Mouse (Mus musculus): ENCODE results near the gene Fam169a.
"Not testable (repeated sequence)": the region's sequence is repeated elsewhere in the genome, so short reads cannot be mapped to it uniquely, and the experiment has no call there.

The Fam169a gene

DNA sequence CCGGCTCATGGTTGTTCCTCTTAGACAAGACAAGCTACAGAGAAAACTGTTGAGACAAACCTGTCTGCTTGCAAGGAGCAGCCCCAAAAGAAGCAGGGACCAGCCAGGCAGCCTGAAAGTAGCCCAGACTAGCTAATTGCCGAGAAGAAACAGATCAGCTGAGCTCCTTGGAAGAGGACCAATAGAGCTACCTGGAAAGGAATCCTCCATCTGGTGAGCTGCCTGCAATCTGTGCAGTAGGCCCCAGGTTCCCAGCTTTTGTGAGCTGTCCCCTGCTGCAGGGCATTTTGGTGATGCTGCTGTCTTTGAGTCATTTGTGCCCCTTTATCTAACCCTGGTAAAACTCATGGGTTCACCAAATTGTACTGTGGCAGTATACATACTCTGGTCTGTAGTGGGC lies 13.1 kb downstream of the Fam169a start:
- no peak for DNase-seq (ENCODE audit: low spot score in 2 of 2)

DNA sequence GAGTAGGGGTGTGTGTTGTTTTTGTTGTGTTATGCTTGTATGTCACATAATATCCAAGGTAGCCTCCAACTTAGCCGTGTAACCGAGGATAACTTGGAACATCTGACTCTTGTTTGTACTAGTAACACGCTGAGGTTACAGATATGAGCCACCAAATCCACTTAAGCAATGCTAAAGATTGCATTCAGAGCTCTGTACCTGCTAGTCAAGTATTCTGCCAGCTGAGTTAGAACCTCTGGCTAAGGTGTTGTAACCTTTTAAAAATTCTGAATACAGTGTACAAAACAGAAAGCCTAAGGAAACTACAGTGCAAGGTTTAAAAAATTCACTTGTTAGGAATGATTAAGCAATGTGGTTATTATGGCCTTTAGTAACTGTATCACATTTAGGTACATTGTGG lies 13.5 kb downstream of the Fam169a start:
- no peak for DNase-seq (ENCODE audit: low spot score in 2 of 2)

DNA sequence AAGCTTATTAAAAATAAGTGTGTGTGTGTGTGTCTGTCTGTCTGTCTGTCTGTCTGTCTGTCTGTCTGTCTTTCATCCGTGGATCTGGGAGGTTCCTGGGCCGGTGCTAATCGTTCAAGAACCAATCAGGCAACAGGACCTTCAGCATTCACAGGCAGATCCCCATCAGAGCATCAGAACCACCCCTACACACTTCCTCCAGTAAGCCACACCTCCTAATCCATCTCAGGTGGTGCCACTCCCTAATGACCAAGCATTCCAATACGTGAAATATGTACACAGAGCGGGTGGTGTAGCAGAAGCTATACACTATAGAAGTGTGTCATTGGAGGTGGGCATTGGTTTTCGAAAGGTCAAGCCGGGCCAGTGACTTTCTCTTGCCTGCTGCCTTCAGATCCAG lies 15.3 kb downstream of the Fam169a start:
- no peak for DNase-seq (ENCODE audit: low spot score in 2 of 2)

DNA sequence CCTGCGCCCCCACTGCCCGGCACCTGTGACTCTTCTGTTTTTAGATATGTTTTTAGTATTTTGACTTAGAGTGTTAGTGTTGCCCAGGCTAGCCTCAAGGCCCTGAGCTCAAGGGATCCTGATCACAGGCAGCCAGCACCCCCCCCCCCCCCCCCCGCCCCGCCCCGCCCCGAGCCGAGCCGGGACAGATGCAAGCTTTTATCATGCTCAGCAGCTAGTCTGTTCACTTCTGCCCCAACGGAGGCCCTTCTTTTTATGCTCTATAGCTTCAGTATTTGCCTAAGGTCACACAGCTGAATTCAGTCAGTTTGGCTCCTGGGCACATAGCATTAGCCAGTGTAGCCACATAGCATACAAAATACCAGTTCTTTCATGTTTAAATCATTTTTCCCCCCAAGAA lies 19.2 kb downstream of the Fam169a start:
- DNase-seq (ENCODE audit: low spot score in 2 of 2) = no peak

DNA sequence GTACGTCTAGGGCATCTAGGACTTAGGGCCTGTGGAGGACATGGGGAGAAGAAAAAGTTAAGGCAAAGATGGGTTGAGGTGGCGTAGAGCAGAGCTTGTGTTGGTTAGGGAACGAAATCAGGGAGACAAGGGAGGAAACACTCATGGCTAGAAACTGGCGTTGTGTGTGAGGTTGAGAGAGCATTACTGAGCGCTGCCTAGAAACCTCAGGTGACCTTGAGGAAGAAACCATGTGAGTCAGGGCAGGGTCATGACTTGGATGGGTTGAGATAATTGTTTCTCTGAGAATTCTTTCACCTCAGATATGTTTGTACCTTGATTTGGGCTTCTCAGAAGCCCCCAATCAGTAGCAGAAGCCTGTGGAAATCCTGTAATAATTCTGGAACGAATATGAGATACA lies 20.3 kb downstream of the Fam169a start:
- no peak for DNase-seq (ENCODE audit: low spot score in 2 of 2)

DNA sequence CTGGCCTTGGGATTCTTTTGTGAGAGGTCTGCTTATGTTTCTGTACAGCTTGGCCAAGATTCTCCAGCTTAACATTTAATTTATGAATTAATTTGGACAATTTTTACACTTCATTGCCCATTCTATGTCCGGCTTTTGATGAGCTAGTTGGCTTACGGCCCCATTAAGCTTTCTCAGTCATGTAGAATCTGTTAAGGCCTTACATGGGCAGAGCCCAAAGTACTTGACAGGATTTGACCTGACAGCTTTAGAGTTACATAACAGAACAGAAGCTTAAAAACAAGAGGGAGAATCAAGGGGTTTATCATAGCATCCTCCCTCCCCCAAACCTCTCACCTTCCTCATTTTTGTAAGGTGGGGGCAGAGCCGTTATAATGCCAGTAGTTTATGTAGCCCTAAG lies 21.1 kb downstream of the Fam169a start:
- no peak for DNase-seq (ENCODE audit: low spot score in 2 of 2)

DNA sequence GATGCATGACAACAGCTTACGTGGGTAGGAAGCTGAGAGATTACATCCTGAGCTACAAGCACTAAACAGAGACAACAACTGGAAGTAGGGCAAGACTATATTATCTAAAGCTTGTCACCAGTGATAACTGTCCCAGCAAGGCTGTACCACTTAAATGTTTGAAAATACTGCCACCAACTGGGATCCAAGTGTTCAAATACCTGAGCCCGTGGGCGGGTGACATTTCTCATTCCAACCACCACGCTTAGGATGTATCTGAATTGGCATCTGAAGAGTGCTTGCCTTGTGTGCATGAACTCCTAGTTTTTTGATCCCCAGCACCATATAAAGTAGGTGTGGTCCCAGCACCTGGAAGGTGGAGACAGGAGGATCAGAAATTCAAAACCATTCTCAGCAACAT lies 28.6 kb downstream of the Fam169a start:
- no peak for DNase-seq (ENCODE audit: low spot score in 2 of 2)

DNA sequence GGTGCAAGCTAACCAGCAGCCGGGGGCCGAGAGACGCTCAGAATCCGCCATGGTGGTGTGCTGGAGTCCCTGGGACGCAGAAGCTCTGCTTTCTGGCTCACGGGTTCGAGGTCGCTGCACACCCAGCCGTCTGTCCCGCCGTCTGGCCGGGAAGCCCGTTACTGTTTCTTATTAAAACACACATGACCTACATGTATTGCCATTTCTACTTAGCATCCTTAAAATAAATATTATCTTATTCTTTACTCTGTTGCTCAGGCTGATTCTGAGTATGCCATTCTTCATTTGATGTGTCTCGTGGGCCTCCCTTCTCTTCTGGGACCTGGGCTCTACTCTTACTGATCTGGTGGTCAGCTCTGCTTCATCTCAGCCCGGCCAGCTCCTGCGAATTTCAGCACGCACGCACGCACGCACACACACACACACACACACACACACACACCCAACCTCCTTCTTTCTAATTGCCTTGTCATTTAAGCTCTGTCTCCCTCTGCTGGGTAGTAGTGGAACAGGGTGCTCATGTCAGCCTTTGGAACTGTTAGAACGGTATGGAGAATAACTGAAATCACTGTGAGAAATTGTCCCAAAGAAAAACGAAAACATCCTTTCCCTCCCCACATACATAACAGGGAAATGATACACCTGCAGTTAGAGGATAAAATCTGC lies 32.2 kb downstream of the Fam169a start, which contains the start of gene Gm6169:
Gm6169 (minus strand) TSS at position 51 of the 666 bp plus-strand sequence.
- peak; percentile 45 to 47 for DNase-seq (ENCODE audit: low spot score in 2 of 2)

DNA sequence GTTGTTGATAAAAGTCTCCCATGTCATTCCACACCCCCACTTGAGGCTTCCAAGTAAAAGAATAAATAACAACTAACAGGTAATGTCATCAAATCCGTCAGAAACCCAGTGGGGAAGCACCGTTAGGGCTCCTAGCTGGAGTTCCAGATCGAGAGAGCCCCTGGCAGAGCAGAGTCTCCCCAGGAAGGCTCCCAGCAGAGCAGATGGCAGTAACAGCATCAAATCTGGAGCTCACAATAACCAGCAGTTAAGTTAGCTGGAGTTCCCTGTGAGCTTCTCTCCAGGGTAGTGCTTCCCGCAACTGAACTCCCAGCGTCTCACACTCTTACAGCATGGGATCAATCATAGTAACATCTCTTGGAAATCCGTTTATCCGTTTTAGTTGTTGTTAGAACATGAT lies 37.9 kb downstream of the Fam169a start:
- no peak for DNase-seq (ENCODE audit: low spot score in 2 of 2)

DNA sequence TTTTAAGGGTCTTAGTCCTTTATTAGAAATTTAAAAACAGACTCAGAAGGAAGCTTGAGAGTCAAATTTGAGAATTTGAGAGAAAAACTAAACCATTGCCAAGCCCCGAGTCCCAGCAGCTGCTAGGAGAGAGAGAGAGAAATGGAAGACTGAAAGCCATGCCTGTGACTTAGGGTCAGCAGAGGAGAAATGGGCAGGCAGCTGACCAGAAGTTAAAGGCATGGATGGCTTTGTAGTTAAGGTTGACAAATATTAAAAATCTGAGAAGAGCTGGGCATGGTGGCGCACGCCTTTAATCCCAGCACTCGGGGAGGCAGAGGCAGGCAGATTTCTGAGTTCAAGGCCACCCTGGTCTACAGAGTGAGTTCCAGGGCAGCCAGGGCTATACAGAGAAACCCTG lies 40.6 kb downstream of the Fam169a start:
- DNase-seq (ENCODE audit: low spot score in 2 of 2) = not testable (repeated sequence)

DNA sequence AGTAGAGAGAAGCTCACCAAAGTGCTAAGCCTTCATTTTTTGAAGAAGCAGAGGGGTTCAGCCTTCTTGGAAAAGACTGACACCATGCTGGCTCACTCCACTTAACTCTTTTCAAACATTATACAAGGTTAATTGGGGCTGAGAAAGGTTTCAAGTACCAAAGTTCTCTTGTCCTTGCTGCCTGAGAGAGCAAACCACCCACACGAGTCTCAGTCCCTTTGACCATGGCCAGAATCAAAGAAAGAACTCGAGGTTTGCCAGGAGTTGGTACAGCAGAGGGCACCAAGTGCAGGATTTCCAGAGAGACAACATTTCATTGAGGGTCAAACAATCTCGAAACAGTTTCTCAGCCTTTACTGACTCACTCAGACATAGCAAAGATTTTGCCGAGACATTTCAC lies 42.0 kb downstream of the Fam169a start:
- DNase-seq (ENCODE audit: low spot score in 2 of 2) = no peak

DNA sequence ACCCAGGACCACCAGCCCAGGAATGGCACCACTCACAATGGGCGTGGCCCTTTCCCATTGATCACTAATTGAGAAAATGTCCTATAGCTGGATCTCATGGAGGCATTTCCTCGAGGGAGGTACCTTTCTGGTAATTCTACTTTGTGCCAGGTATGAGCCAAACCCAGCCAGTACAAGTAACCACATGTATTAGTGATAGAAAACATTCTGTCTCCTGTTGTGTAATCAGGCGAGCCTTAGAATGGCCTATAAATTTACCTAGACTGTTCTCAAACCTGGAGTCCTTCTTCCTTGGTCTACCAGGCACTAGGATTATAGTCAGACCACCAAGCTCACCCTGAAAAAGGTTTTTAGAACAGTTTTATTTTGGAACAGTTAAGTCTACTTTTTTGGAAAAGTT lies 54.3 kb downstream of the Fam169a start:
- no peak for DNase-seq (ENCODE audit: low spot score in 2 of 2)

DNA sequence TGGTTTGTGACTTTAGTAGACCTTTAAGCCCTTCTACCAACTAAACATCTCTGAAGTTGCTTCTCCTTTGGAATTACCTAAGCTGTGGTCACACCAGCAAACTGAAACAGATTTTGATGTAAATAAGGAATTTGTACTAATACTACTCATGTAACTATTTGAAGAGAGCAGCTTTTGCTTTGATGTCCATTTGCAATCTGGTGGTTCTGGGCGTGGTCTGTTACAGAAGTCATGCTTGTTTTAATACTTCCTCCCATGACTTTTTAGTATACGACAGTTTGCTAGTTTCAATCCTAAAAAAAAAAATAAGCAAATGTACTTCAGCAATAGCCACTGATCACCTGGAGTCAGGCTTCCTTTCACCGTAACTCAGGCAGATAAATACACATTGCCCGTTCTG lies 62.6 kb downstream of the Fam169a start:
- DNase-seq (ENCODE audit: low spot score in 2 of 2) = not testable (repeated sequence)

DNA sequence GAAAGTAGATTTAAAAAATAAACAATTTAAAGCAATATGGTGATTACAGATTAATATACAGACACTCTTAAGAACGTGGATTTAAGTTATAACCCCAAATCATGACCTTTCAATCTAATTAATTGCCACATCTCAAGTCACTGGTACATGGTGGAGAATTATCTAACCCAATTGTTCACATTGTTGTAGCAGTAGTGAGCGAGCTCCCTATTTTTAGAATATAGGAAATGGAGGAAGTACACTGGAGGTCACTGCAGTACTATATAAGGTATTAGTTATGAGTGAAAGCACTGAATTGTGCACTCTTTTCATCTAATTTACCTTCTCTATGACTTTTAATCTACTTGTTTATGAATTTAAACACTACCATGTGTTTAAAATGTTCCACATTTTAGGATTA lies 63.3 kb downstream of the Fam169a start:
- DNase-seq (ENCODE audit: low spot score in 2 of 2) = not testable (repeated sequence)

DNA sequence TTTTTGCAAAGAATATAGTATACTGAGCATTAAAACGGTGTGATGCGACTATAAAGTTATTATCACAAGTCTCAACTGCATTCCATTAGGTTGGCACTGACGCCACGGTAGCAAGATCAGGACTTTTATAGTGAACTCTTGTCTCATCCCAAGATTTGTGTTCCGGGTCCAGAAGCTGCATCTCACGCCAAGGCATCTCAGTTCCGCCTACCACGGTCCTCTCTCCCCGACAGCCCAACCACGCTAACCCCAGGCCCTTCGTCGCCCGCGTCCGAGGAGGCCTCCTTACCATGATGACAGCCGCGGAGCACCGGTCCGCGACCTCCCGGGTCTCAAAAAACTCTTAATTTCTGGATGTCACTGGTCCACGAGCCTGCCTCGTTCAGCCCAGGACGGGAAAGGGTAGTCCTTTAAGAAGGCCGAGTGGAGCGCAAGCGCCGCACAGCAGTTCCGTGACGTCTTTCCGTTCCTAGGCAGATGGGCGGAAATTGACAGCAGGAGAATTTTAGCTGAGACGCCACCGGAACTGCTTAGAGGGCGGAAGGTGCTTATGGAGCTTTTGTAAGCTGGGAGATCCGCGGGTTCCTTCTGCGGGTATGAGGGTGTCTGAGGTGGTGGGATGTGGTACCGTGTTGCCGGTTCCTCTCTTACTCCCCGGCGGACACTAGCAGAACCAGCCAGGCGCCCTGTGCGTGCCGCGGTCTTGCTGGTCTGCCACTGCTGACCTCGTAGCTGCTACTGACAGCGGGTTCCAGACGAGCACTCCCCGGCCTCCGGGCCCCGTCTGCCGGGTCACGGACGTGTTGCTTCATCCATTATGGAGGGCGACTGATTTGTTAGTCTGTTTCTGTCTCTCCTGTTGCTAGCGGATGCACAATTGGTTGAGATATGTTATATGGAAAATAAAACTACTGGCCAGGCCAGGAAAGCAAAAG lies 70.6 kb downstream of the Fam169a start, which contains the start of the genes Gfm2 and Nsa2:
Gfm2 (plus strand) TSS at position 472 of the 935 bp plus-strand sequence.
Nsa2 (minus strand) TSS at position 472 of the 935 bp plus-strand sequence.
- DNase-seq (ENCODE audit: low spot score in 2 of 2) = peak; percentile 88 to 89

DNA sequence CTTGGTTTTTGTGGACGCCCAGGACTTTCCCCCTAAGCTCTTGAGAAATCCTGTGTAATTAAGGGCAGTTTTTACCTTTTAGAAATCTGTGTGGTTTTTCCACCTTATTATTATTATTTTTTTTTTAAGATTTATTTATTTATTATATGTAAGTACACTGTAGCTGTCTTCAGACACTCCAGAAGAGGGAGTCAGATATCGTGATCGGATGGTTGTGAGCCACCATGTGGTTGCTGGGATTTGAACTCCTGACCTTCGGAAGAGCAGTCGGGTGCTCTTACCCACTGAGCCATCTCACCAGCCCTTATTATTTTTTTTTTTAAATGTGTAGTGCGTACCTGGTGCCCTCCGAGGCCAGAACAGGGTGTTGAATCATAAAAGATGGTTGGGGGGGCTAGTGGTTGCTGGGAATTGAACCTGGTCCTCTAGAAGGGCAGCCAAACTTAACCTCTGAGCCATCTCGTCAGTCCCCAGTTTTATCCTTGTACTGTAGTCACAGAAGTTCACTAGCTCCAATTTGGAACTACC lies 71.4 kb downstream of the Fam169a start:
- DNase-seq (ENCODE audit: low spot score in 2 of 2) = not testable (repeated sequence)

DNA sequence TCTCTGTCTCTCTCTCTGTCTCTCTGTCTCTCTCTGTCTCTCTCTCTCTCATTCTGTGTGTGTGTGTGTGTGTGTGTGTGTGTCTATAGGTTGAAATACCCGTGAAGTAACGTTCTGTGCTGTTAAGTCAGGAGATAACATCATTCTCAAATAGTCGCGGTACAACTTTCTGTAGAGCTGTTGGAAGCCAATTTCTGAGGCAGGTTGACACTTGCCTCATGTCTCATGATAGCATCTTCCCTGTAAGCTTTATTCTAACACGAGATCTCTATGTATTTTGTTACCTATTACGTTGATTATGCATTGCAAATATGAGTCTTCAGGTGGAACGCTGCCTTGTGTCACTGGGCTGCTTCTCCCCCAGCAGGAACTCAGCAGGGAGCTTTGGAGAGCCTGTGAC lies 75.2 kb downstream of the Fam169a start:
- no peak for DNase-seq (ENCODE audit: low spot score in 2 of 2)

DNA sequence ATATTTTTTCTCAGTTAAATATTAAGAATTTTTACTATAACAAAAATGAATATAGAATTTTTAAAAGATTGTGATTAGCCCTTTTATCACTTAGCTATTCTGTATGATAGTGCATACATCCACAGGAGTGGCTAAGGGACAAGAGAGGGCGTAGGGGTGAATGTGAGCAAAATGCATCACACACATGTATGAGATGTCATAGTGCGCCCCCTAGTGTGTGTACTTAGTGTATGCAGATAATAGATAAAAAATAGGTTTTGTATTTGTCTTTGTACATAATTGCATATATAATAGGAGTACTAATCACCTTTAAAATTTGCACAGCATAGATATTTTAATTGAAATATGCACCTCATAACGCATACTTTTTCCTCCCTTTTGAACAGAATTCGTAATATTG lies 78.7 kb downstream of the Fam169a start:
- DNase-seq (ENCODE audit: low spot score in 2 of 2) = no peak

DNA sequence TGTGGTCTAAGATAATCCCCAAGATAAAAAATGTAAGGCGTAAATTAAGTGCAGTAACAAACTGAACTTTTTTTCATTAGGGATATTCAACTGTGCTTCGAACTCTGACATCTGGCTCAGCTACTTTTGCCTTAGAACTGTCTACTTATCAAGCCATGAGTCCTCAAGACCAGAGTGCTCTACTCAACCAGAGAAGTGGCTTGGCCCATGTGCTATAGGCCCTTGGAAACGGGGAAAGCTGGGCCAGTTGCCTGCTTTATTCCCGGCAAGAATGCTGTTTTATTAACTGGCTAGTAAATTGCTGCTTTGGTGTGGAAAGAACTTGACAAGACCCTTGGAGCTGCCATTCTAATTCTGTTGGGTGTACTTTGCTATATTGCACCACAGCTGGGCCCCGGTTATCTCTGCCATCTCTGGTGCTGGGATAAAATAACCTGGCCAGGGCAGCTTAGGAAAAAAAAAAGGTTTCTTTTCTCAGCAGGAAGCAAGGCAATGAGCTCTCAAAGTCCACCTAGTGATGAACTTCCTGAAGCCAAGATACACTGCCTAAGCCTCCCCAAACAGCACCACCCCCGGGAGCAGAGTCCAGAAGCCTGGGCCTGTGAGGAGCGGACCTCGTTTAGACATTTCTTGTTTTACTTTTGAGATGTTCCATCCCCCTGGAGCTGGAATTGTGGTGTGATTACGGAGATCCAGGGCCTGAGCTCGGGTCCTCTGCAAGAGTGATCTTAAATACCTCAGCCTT lies 108.6 kb downstream of the Fam169a start:
- DNase-seq (ENCODE audit: low spot score in 2 of 2) = no peak

DNA sequence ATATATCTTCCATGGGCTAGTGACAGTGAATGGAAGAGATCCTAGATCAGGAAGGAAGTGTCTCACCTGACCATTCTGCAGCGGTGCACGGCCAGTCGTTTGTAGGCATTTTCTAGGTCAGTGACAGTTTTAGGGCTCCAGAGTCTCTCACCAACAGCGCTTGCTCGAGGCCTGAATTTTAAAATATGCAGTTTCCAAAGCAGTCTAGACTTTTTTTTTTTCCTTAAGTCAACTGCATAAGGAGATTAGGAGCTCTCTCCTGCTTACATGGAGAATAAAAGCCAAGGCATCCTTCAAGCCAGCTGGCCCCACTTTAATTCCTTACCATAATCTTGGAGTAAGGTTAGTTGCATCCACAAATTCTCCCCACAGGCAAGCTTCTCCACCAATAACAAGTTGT lies 109.6 kb downstream of the Fam169a start:
- DNase-seq (ENCODE audit: low spot score in 2 of 2) = no peak

DNA sequence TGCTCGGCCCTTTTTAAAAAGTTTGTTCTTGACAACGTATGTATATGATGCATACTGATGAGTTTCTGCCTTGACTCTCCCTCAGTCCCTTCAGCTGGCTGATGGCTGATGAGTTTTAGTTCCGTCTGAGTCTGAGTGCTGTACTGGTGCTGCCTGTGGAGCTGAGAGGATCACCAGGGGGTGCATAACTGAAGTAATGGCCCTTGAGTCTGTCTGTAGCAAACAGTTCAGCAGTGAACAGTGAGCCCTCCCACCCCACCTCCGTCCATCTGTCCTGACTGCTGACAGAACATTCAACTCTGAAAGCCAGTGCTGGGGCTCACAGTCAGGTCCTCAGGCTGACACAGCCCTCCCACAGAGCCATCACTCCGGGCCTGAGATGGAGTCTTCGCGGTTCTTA lies 111.9 kb downstream of the Fam169a start:
- no peak for DNase-seq (ENCODE audit: low spot score in 2 of 2)

All from right cerebral cortex, postnatal 36 days (tissue).